ENCODE assay signal across 14 mouse cellular contexts in the genomic region with DNA sequence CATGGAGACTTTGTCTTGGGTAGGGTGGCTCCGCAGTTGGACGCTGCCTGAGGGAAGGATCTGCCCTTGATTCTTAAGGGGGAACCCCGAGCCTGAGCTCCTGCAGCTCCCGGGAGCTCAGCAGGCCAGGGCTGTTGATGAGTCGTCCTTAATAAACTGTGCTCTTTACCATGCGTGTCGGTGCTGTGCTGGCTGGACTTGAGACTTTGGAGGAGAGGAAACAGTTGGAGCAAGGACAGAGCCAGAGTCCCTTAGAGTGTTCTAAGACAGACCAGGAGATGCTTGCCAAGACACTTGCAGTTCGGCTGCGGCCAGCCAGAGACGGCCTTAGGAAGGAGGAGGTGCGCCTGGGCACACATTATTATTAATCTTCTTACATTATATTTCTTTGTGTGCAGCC.
"Had no signal": no experiment of that assay in that cellular context is flagged by ENCODE, and none has a peak within 500 bp of the region (broad histone marks: within the 10 kb centered on the region; RNA-seq: fewer than 3 reads in every experiment).

No protein-coding gene starts in this region.

- H3K9ac ChIP-seq: intestine, embryonic 15.5 days; liver, embryonic 12.5 days; lung, embryonic 14.5 days; neural tube, embryonic 13.5 days had no signal

- H3K4me3 ChIP-seq: intestine, embryonic 15.5 days; limb, embryonic 10.5 days; liver, embryonic 12.5 days; midbrain, embryonic 10.5 days; neural tube, embryonic 13.5 days had no signal

- H3K4me1 ChIP-seq: intestine, embryonic 15.5 days; limb, embryonic 10.5 days; liver, embryonic 12.5 days; midbrain, embryonic 10.5 days; neural tube, embryonic 13.5 days had no signal

- H3K27me3 ChIP-seq: intestine, embryonic 15.5 days; liver, embryonic 12.5 days; neural tube, embryonic 13.5 days had no signal

- DNase-seq: lung, embryonic 14.5 days; lung, postnatal 10 days; lung, postnatal 4 days; midbrain, embryonic 14.5 days; retina, postnatal 1 day; right cerebral cortex, postnatal 4 days; spleen, adult 18-20 months; thymus, adult 18-20 months; thymus, postnatal 14 days had no signal

- ATAC-seq: intestine, embryonic 15.5 days; liver, embryonic 12.5 days had no signal

- H3K27ac ChIP-seq: intestine, embryonic 15.5 days; limb, embryonic 10.5 days; liver, embryonic 12.5 days; midbrain, embryonic 10.5 days; neural tube, embryonic 13.5 days had no signal

- H3K4me2 ChIP-seq: intestine, embryonic 15.5 days; liver, embryonic 12.5 days; lung, embryonic 14.5 days; neural tube, embryonic 13.5 days had no signal

- H3K9me3 ChIP-seq: intestine, embryonic 15.5 days; limb, embryonic 10.5 days; liver, embryonic 12.5 days; midbrain, embryonic 10.5 days; neural tube, embryonic 13.5 days had no signal
